Mouse (Mus musculus): ENCODE data around the gene Rasgrf1. TPM values are rescaled to one million over a fixed set of nuclear protein-coding genes. Genes with fewer than 3 reads are reported as not detected.

The Rasgrf1 gene
- polyA plus RNA-seq, 1 experiment from 2014 or later, result 1.3 TPM

GRCm38 (mm10) chr9:89976366-89976940 is 66.7 kb downstream of the Rasgrf1 start:
- no peak for ATAC-seq (ENCODE audit: low read depth)
- WGBS, result 72% methylated on average over 6 of the region's 6 CpGs
- no peaks in the 10 kb centered on the region for H3K9me3 ChIP-seq
- no peaks in the 10 kb centered on the region for H3K36me3 ChIP-seq
- no peaks in the 10 kb centered on the region for H3K27me3 ChIP-seq
- H3K4me2 ChIP-seq, result no peak overlapping the region
- 0 out of 2 replicates have a peak, but pooled peaks cover 4% of the 10 kb centered on the region for H3K4me1 ChIP-seq (replicated peaks)
- no peak overlapping the region for H3K4me3 ChIP-seq
- H3K27ac ChIP-seq (replicated peaks), result no peak overlapping the region
- no peak overlapping the region for H3K9ac ChIP-seq

- WGBS, result 46% methylated on average over 3 of the region's 3 CpGs
Measured at GRCm38 (mm10) chr9:89979248-89979647, 69.5 kb downstream of the Rasgrf1 start.

GRCm38 (mm10) chr9:89982256-89982655 is 72.5 kb downstream of the Rasgrf1 start:
- Histone ChIP-seq H3K4me1 (replicated peaks) (0 out of 2 replicates have a peak, but pooled peaks cover 4% of the 10 kb centered on the region), H3K4me3 (no peak overlapping the region), H3K27ac (replicated peaks) (no peak overlapping the region), H3K36me3 (no peaks in the 10 kb centered on the region), H3K9me3 (no peaks in the 10 kb centered on the region), H3K9ac (no peak overlapping the region), H3K4me2 (no peak overlapping the region), H3K27me3 (no peaks in the 10 kb centered on the region)
- 57% methylated on average over 1 of the region's 1 CpGs for WGBS
- no peak for ATAC-seq (ENCODE audit: low read depth)

More at GRCm38 (mm10) chr9:89979248-89979647, 69.5 kb downstream of the Rasgrf1 start:
- ATAC-seq (ENCODE audit: low read depth), result no peak
- H3K27me3 ChIP-seq, result no peaks in the 10 kb centered on the region
- H3K9me3 ChIP-seq, result no peaks in the 10 kb centered on the region
- H3K4me1 ChIP-seq (replicated peaks), result 0 out of 2 replicates have a peak, but pooled peaks cover 4% of the 10 kb centered on the region
- H3K4me3 ChIP-seq, result no peak overlapping the region
- no peak overlapping the region for H3K27ac ChIP-seq (replicated peaks)
- H3K36me3 ChIP-seq, result no peaks in the 10 kb centered on the region
- H3K9ac ChIP-seq, result no peak overlapping the region
- no peak overlapping the region for H3K4me2 ChIP-seq

DNA sequence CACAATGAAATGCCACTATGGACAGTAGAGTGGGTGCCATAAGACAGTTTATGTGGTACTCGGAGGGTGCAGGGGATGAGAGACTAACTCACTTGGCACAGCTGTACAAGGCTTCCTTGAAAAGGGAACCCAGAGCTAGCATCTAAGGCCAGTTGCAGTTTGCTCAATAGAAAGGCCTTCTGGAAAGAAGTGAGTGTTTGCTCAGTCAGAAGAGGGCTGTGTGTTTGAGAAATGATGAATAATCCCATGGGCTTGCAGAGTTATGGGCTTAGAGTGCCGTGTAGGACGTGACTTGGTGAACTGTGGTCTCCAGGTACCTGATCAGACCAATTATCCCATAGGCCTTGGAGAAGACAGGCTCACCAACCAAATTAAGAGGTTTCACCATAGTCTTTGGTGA is 78.3 kb downstream of the Rasgrf1 start:
- Histone ChIP-seq H3K27ac (replicated peaks) (no peak overlapping the region), H3K9ac (no peak overlapping the region), H3K9me3 (no peaks in the 10 kb centered on the region), H3K4me1 (replicated peaks) (no peaks in the 10 kb centered on the region), H3K27me3 (no peaks in the 10 kb centered on the region), H3K36me3 (no peaks in the 10 kb centered on the region), H3K4me2 (no peak overlapping the region), H3K4me3 (no peak overlapping the region)
- WGBS, result 86% methylated on average over 3 of the region's 3 CpGs
- no peak for ATAC-seq (ENCODE audit: low read depth)

- 86% methylated on average over 10 of the region's 10 CpGs for WGBS
- no peak overlapping the region for H3K4me2 ChIP-seq
- no peaks in the 10 kb centered on the region for H3K4me1 ChIP-seq (replicated peaks)
- no peak overlapping the region for H3K9ac ChIP-seq
- no peak overlapping the region for H3K27ac ChIP-seq (replicated peaks)
- H3K27me3 ChIP-seq, result no peaks in the 10 kb centered on the region
- no peaks in the 10 kb centered on the region for H3K9me3 ChIP-seq
- H3K4me3 ChIP-seq, result no peak overlapping the region
- no peaks in the 10 kb centered on the region for H3K36me3 ChIP-seq
- ATAC-seq (ENCODE audit: low read depth), result no peak
Measured at GRCm38 (mm10) chr9:89988811-89989528, 79.3 kb downstream of the Rasgrf1 start.

DNA sequence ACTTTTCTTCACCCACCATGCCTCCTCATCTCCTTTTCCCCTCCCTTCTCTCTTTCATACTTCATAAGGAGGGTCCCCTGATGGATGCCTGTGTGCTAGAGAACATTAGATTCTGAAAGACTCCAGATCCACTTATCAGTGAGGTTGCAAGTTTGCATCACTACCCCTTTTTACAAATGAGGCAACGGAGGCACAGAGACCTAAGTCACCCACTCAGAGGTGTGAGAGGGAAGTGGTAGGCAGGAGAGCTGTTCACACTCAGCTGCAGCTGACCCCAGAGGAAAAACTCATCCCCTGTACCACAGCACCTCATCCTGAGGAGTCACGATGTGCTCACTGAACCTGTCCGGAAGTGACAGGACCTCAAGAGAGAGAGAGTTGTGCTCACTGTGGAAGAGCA is 96.7 kb downstream of the Rasgrf1 start:
- Histone ChIP-seq H3K36me3 (no peaks in the 10 kb centered on the region), H3K27ac (replicated peaks) (no peak overlapping the region), H3K9me3 (no peaks in the 10 kb centered on the region), H3K27me3 (no peaks in the 10 kb centered on the region), H3K9ac (no peak overlapping the region), H3K4me2 (no peak overlapping the region), H3K4me3 (no peak overlapping the region), H3K4me1 (replicated peaks) (no peaks in the 10 kb centered on the region)
- ATAC-seq (ENCODE audit: low read depth), result no peak
- 94% methylated on average over 3 of the region's 3 CpGs for WGBS

- no peak for ATAC-seq (ENCODE audit: low read depth)
- 26% methylated on average over 2 of the region's 2 CpGs for WGBS
- Histone ChIP-seq H3K4me2 (no peak overlapping the region), H3K27me3 (no peaks in the 10 kb centered on the region), H3K9ac (no peak overlapping the region), H3K36me3 (no peaks in the 10 kb centered on the region), H3K4me1 (replicated peaks) (no peaks in the 10 kb centered on the region), H3K9me3 (no peaks in the 10 kb centered on the region), H3K27ac (replicated peaks) (no peak overlapping the region), H3K4me3 (no peak overlapping the region)
Measured at GRCm38 (mm10) chr9:90007094-90007493, 97.4 kb downstream of the Rasgrf1 start.

- Histone ChIP-seq H3K27me3 (no peaks in the 10 kb centered on the region), H3K9me3 (no peaks in the 10 kb centered on the region), H3K4me1 (replicated peaks) (no peaks in the 10 kb centered on the region), H3K9ac (no peak overlapping the region), H3K4me2 (no peak overlapping the region), H3K36me3 (no peaks in the 10 kb centered on the region), H3K27ac (replicated peaks) (no peak overlapping the region), H3K4me3 (no peak overlapping the region)
- 83% methylated on average over 6 of the region's 6 CpGs for WGBS
- no peak for ATAC-seq (ENCODE audit: low read depth)
Measured at GRCm38 (mm10) chr9:90008138-90008537, 98.4 kb downstream of the Rasgrf1 start.

DNA sequence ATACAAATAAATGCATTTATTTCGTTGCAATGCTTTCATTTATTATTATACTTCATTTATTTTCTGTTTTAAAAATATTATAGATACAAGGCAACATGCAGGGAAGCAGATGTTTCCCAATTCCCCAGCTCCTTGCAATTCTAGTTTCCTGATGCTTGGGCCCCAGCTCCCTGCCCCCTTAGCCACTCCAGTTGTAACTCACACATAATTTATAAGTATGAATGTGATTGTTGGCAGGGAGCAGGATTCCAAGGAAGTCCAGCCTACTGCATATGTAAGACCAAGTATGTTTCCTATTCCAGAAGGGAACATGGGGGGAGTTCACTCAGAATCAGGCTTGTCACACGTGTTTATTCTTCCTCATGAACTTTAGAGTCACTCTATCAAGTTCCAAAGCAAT is 102.1 kb downstream of the Rasgrf1 start:
- Histone ChIP-seq H3K27me3 (no peaks in the 10 kb centered on the region), H3K27ac (replicated peaks) (no peak overlapping the region), H3K4me1 (replicated peaks) (no peaks in the 10 kb centered on the region), H3K9ac (no peak overlapping the region), H3K36me3 (no peaks in the 10 kb centered on the region), H3K4me2 (no peak overlapping the region), H3K9me3 (no peaks in the 10 kb centered on the region), H3K4me3 (no peak overlapping the region)
- ATAC-seq (ENCODE audit: low read depth), result no peak
- WGBS, result 71% methylated on average over 2 of the region's 2 CpGs

GRCm38 (mm10) chr9:90014649-90015048 is 104.9 kb downstream of the Rasgrf1 start:
- no peak overlapping the region for H3K4me2 ChIP-seq
- H3K9ac ChIP-seq, result no peak overlapping the region
- no peak overlapping the region for H3K4me3 ChIP-seq
- H3K4me1 ChIP-seq (replicated peaks), result no peaks in the 10 kb centered on the region
- 86% methylated on average over 3 of the region's 3 CpGs for WGBS
- no peaks in the 10 kb centered on the region for H3K27me3 ChIP-seq
- H3K27ac ChIP-seq (replicated peaks), result no peak overlapping the region
- no peaks in the 10 kb centered on the region for H3K9me3 ChIP-seq
- H3K36me3 ChIP-seq, result no peaks in the 10 kb centered on the region
- ATAC-seq (ENCODE audit: low read depth), result no peak

- no peaks in the 10 kb centered on the region for H3K27me3 ChIP-seq
- H3K4me1 ChIP-seq (replicated peaks), result no peaks in the 10 kb centered on the region
- no peak overlapping the region for H3K4me2 ChIP-seq
- no peak overlapping the region for H3K4me3 ChIP-seq
- H3K9me3 ChIP-seq, result no peaks in the 10 kb centered on the region
- no peak overlapping the region for H3K9ac ChIP-seq
- no peak for ATAC-seq (ENCODE audit: low read depth)
- 81% methylated on average over 6 of the region's 6 CpGs for WGBS
- H3K27ac ChIP-seq (replicated peaks), result no peak overlapping the region
- no peaks in the 10 kb centered on the region for H3K36me3 ChIP-seq
Measured at GRCm38 (mm10) chr9:90016204-90016603, 106.5 kb downstream of the Rasgrf1 start.

DNA sequence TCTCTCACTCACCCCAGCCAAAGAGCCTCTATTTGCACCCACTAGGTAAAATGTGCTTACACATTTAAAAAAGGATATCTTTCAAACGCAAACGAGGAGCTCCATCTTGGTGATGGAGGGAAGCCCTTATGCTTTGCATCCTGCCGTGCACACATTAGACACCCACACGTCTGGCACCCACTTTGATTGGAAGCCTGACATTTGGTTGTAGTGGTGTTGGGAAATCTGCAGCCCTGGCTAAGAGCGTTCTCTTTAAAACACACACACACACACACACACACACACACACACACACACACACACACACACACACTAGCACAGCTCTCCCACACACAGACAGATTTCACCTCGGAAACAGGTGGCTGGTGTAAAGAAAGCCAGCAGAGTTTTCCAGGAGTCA is 111.2 kb downstream of the Rasgrf1 start:
- Histone ChIP-seq H3K9me3 (no peaks in the 10 kb centered on the region), H3K4me3 (no peak overlapping the region), H3K9ac (no peak overlapping the region), H3K4me1 (replicated peaks) (no peaks in the 10 kb centered on the region), H3K36me3 (no peaks in the 10 kb centered on the region), H3K27ac (replicated peaks) (no peak overlapping the region), H3K27me3 (no peaks in the 10 kb centered on the region), H3K4me2 (no peak overlapping the region)
- no peak for ATAC-seq (ENCODE audit: low read depth)
- WGBS, result 81% methylated on average over 6 of the region's 6 CpGs

DNA sequence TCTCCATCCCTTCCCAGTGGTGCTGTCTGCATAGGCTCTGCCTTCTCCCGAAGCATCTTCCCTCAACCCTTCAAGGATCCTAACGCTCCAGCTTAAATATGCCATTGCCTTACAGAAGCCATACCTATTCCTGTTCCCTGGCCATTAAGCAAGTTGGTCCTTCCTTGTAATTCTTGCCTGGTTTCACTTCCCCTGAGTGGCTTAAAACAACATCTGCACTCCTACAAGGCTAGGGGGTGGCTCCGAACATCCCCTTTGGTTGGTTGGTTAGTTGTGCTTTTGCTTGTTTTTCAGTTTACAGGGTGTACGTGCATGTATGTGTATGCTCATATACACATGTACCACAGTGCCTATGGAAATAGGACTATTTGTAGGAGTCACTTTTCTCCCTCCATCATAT is 111.7 kb downstream of the Rasgrf1 start:
- no peak overlapping the region for H3K4me3 ChIP-seq
- no peak overlapping the region for H3K4me2 ChIP-seq
- H3K36me3 ChIP-seq, result no peaks in the 10 kb centered on the region
- H3K4me1 ChIP-seq (replicated peaks), result no peaks in the 10 kb centered on the region
- no peaks in the 10 kb centered on the region for H3K27me3 ChIP-seq
- H3K9ac ChIP-seq, result no peak overlapping the region
- WGBS, result 97% methylated on average over 4 of the region's 4 CpGs
- H3K27ac ChIP-seq (replicated peaks), result no peak overlapping the region
- no peak for ATAC-seq (ENCODE audit: low read depth)
- no peaks in the 10 kb centered on the region for H3K9me3 ChIP-seq

Data from neural tube, embryonic 13.5 days (tissue).